Mouse (Mus musculus) T-helper 2 cell (primary cell): ENCODE results near the gene BB287469.
"Not testable (repeated sequence)": the region's sequence is repeated elsewhere in the genome, so short reads cannot be mapped to it uniquely, and the experiment has no call there.

Experiments used
- in situ Hi-C: fragments of 300-600 bp; cut with MboI, MseI; formaldehyde crosslinking; loops from one replicate; pipeline ENCODE4 v1.15.1; 2025; ENCODE audit warnings: high pct_unique_total_duplicates

The BB287469 gene

DNA sequence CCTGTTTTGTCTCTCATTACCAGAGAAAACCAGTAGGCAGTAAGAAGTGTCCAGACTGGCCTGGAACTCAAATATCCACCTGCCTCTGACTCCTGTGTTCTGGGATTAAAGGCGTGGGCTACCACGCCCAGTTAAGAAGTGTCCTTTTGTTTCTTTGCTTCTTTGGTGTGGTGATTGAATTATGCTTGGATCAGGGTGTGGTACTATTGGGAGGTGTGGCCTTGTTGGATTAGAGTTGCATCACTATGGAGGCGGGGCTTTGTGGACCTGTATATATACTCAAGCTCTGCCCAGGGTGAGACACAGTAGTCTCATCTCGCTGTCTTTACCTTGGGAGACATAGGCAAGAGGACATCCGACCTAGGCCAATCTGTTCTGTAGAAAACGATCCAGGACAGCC is at the start of gene BB287469:
Gene BB287469, plus strand, starts transcription at position 301 of the 400 bp plus-strand sequence.
- in situ Hi-C loops, result loop anchor here (10.0 kb wide), 1 partner anchor 201 kb away; the partner anchor contains the start of gene Gm4027

DNA sequence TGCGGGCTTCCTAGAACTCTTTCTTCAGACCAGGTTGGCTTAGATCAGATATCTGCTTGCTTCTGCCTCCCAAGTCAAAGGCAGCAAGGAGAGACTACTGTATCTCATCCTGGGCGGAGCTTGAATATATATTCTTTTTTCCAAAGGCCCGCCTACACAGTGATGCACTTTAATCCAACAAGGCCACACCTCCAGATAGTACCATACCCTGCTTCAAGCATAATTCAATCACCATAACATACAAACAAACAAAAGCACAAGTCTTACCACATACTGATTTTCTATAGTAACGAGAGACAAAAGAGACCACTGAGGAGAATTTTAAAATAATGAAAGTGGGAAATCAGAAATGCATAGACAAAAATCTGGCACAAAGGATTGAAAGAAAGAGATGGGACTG is 40.7 kb upstream of the BB287469 start, which contains the start of gene Gm21319:
Gene Gm21319, minus strand, starts transcription at position 101 of the 400 bp plus-strand sequence.
- in situ Hi-C loops, result not testable (repeated sequence)

DNA sequence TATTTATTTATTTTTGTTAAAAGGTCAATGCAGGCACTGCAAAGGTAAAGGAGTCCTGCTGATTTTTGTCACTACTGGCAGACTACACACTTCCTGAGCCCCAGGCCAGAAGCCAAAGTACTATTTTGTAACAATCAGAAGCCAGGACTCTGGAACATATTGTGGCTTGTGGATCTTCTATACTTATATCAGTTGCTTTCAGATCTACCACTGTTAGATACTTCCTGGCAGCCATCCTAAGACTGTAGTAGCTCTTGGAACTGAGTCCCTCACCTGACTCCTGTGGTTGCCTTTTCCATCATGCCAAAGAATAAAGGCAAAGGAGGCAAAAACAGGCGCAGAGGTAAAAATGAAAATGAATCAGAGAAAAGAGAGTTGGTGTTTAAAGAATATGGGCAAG is 21.2 kb upstream of the BB287469 start, which contains the start of gene Gm21936:
Gene Gm21936, plus strand, starts transcription at position 301 of the 400 bp plus-strand sequence.
- in situ Hi-C loops, result loop anchor here (10.0 kb wide), 1 partner anchor 150 kb away; the partner anchor contains the start of gene Gm16381

DNA sequence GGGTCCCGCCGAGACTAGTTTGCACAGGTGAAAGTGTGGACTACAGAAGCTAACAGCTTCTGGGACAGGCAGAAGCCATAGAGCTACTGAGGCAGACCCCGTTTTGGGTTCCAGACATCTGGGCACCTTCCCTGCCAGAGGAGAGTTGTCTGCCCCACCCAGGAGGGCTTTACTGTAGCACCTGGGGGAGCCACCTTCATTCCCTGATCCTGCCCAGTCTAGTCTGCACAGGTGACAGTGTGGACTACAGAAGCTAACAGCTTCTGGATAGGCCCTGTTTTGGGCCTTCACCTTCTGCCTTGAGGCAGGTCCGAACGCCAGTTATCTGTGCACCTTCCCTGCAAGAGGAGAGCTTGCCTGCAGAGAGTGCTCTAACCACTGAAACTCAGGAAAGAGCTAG is 18.4 kb upstream of the BB287469 start:
- in situ Hi-C loops, result loop anchor here (10.0 kb wide), 1 partner anchor 153 kb away; the partner anchor contains the start of gene Gm16381

DNA sequence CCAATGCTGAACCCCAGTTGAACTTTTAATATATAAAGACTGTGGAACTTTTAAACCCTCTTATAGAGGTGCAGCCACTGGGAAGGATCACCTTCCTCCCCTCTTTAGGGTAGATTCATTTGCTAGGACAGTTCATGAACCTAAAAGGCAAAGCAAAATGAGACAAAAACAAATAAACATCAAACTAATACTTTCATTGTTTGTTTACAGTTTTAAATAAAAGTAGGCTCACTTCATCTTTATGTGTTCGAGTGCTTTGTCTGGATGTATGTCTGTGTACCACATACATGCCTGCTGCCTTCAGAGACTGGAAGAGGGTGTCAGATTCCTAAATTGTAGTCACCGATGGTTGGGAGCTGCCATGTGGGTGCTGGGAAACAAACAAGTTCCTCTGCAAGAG is 25.9 kb downstream of the BB287469 start, which contains the start of gene Gm2001:
Gene Gm2001, minus strand, starts transcription at position 101 of the 400 bp plus-strand sequence.
- in situ Hi-C loops, result not testable (repeated sequence)

DNA sequence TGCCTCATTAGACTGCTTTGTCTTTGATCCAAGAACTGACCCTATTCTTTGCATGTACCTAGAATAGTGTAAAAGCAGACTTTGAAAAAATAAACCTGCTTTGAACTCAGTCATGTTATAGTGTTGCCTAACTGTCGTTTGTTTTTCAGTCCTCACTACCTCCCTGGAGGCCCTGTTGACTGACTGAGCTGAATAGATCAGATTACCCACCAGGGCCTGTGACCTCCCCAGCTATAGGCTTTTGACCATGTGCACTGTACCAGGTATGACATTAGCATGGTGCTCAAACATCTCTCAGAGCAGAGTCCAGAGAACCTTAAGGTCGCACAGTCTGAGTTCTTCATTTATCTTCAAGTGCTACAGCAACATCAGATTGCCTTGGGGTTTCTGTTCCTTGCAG is 34.3 kb downstream of the BB287469 start:
- in situ Hi-C loops, result loop anchor here (10.0 kb wide), 1 partner anchor 296 kb away; no protein-coding TSS in a partner anchor

DNA sequence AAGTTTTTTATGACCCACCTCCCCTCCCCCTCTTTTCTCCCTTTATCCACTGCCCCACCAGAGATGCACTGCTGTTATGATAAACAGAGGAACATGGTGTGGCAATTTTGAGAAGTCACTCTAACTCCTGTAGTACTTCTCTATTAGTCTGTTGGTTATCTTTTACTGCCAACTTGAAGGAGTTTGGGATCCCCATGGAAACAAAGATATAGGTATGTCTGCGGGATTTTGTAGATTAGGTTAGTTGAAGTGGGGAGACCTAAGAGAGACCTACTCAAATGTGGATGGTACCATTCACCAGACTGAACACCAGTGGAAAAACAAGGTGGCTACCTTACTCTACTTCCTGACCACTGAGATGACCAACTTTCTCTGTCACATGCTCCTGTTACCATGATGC is 39.7 kb downstream of the BB287469 start:
- in situ Hi-C loops, result loop anchor here (10.0 kb wide), 1 partner anchor 301 kb away; no protein-coding TSS in a partner anchor

DNA sequence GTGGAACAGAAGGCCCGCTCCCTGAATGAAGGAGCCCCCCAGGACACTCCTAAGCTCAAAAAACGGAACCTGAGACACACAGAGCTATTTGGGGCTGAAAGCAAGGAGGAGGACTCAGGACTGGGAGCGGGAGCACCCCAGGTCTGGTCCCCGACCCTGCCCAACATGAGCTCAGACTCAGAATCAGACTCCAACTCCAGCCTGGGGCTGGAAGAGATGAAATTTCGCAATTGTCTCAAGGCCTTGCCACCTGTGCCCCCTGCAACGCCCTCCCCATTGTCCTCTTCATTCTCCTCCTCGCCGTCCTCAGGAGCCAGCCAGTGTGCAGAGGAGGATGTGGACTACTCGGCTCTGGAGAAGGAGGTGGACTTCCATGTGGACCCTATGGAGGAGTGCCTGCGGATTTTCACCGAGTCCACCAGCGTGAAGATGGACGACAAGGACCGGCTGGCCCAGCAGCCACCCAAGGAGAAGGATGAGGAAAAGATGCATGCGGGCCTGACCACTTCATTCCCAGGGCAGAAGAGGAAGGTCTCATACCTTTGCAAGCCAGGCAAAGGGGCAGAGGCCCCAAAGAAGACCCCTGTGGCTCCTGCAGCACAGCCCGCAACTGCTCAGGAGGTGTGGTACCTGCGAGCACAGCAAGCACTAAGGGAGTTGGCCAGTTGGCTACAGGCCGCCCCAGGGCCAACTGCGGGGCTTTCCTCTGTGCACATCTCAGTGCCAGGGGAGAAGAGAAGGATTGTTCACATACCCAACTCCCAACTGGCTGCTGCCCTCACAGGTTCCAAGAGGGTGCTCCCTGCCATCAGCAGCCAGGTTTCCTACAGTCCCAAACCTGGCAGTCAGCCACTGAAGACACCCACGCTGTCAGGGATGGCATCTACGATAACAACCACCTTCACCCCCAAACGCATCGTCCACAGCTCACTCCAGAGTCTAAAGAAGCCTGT is 45.6 kb downstream of the BB287469 start:
- in situ Hi-C loops, result not testable (repeated sequence)

DNA sequence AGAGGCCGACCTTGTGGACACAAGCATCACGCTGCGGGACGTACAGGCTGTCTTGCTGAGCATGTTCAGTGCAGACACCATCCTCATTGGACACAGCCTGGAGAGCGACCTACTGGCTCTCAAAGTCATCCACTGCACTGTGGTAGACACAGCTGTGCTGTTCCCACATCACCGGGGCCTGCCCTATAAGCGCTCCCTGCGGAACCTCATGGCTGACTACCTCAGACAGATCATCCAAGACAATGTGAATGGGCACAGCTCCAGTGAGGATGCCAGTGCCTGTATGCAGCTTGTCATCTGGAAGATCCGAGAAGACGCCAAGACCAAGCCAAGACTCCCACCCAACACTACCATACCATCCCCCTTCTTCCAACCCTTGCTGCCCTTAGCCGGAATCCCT is 47.3 kb downstream of the BB287469 start:
- in situ Hi-C loops, result not testable (repeated sequence)

DNA sequence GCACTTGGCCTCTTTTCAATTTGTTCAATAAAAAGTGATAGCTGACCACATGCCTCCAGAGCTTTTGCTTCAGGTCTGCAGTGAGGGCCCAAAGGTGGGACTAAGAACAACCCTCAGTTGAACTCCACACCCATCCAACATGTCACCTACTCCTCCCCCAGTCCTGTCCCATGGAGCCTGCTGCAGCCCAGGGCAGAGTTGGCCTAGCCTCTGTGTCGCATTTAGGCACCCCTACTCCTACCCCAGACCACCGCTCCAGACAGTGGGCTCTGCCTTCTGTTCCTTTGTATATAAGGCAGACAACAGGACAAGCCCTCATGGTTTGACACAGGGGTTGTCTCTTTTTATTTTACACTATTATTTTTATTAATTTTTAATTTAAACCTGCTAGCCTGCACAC is 47.7 kb downstream of the BB287469 start:
- in situ Hi-C loops, result not testable (repeated sequence)
